Mouse (Mus musculus) kidney, embryonic 14.5 days (tissue): ENCODE data around the gene Hoxa1. TPM values are rescaled to one million over a fixed set of nuclear protein-coding genes. Genes with fewer than 3 reads are reported as not detected.

Source experiments
- ATAC-seq: fragments of 200-750 bp; cut with Nextera tagmentation; 2 replicates; pipeline ENCODE4 v1.8.0; 2017; ENCODE audit warnings: moderate number of reproducible peaks, mild to moderate bottlenecking, moderate TSS enrichment, moderate library complexity; ENCODE audit not compliant: low FRiP score, low TSS enrichment
- H3K27ac ChIP-seq: fragments of 300-500 bp; sonication (generic); 2 replicates; pipeline ENCODE4 v1.5.1; 2014; ENCODE audit warnings: low read depth, mild to moderate bottlenecking, low read length, moderate library complexity, mixed read lengths
- H3K27me3 ChIP-seq: fragments of 300-500 bp; sonication (generic); 2 replicates; pipeline ENCODE4 v1.6.1; 2014; ENCODE audit warnings: mild to moderate bottlenecking, low read length; ENCODE audit not compliant: control insufficient read depth, insufficient read depth
- H3K36me3 ChIP-seq: fragments of 300-500 bp; sonication (generic); 2 replicates; pipeline ENCODE4 v1.6.1; 2014; ENCODE audit warnings: low read length, mixed read lengths; ENCODE audit not compliant: control insufficient read depth, insufficient read depth
- H3K4me1 ChIP-seq: fragments of 300-500 bp; sonication (generic); 2 replicates; pipeline ENCODE4 v1.6.1; 2014; ENCODE audit warnings: low read length, mixed read lengths; ENCODE audit not compliant: control insufficient read depth, insufficient read depth
- H3K4me2 ChIP-seq: fragments of 300-500 bp; sonication (generic); replicated peaks from 2 replicates; pipeline ENCODE4 v1.6.1; 2014; ENCODE audit warnings: low read depth, mild to moderate bottlenecking, low read length
- H3K4me3 ChIP-seq: fragments of 300-500 bp; sonication (generic); 2 replicates; pipeline ENCODE4 v1.5.1; 2014; ENCODE audit warnings: mild to moderate bottlenecking, low read length
- H3K9ac ChIP-seq: fragments of 300-500 bp; sonication (generic); 2 replicates; pipeline ENCODE4 v1.6.1; 2014; ENCODE audit warnings: low read depth, mild to moderate bottlenecking, low read length, moderate library complexity
- H3K9me3 ChIP-seq: fragments of 300-500 bp; sonication (generic); 2 replicates; pipeline ENCODE4 v1.6.1; 2016; ENCODE audit warnings: low read length; ENCODE audit not compliant: control insufficient read depth
- WGBS: fragments of 180-500 bp; shearing (Covaris S2); extraction: QIAGEN DNeasy Blood & Tissue Kit; methylation state at CpG from one replicate; pipeline ENCODE4 v1.1.7; 2014; 5-methylcytosine and 5-hydroxymethylcytosine counted together
- polyA plus RNA-seq: library from polyadenylated mRNA; unstranded; fragments of >200 nt; fragmentation: Nextera tagmentation; extraction: Ambion mirVana; gene quantifications from 2 replicates; pipeline ENCODE4 v1.2.1, GENCODE M21; 2014

The Hoxa1 gene
- polyA plus RNA-seq, 1 experiment from 2014 or later, result 0.64 TPM

DNA sequence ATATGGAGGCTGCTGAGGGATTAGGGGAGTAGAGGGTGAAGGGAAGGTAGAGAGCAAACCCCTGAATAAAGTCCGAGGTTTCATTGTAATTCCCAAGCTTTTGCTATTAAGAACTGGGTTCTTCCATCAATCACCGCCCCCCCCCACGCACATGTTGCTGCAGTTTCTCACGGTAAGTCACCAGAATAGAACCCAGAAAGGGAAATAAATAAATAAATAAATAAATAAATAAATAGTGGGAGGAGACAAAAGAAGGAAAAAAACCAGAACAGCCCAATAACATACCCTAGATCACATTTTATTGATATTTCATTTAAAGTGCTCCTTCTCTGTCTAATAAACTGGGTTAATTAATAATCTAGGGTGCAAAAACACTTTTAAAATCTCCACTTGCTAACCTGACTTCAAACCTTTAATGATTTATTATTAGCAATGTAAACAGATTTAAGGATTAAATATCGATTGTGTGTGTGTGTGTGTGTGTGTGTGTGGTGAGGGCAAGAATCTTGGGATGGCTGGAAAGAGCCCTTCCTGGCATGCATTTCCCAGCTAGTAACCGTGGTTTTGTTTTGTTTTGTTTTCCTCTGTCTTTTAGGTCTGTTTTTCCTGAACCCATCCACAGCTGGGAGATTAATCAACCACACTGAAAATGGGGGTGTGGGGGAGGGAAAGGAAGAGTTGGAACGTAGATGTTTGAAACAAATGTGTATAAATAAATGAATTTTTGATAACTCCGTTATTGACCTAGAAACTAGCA, 3.4 kb upstream of the Hoxa1 start:
- peak overlapping the region; percentile 82 for H3K4me2 ChIP-seq
- H3K9me3 ChIP-seq, result no peaks in the 10 kb centered on the region
- H3K9ac ChIP-seq, result 0 out of 2 replicates have a peak overlapping the region, but pooled peaks have one; percentile 40
- H3K36me3 ChIP-seq, result no peaks in the 10 kb centered on the region
- H3K4me1 ChIP-seq, result peaks cover 66% of the 10 kb centered on the region
- H3K27me3 ChIP-seq, result peaks cover 8% of the 10 kb centered on the region
- peak overlapping the region; percentile 94 for H3K27ac ChIP-seq
- H3K4me3 ChIP-seq, result peak overlapping the region; percentile 66; the same call in 1 of the 2 replicates
- 7% methylated on average over 8 of the region's 8 CpGs for WGBS
- no peak for ATAC-seq

- peak; percentile 24; the same call in 1 of the 2 replicates for ATAC-seq
- Histone ChIP-seq H3K4me2 (peak overlapping the region; percentile 82), H3K9me3 (no peaks in the 10 kb centered on the region), H3K9ac (peak overlapping the region; percentile 60), H3K4me3 (peak overlapping the region; percentile 66), H3K36me3 (no peaks in the 10 kb centered on the region), H3K27me3 (peaks cover 16% of the 10 kb centered on the region), H3K27ac (peak overlapping the region; percentile 94), H3K4me1 (peaks cover 60% of the 10 kb centered on the region)
- WGBS, result 2% methylated on average over 30 of the region's 30 CpGs
These were observed 2.6 kb upstream of the Hoxa1 start for GRCm38 (mm10) chr6:52160511-52161335.

- ATAC-seq, result no peak
- Histone ChIP-seq H3K9ac (peak overlapping the region; percentile 60), H3K4me1 (peaks cover 54% of the 10 kb centered on the region), H3K4me3 (peak overlapping the region; percentile 66), H3K9me3 (no peaks in the 10 kb centered on the region), H3K36me3 (no peaks in the 10 kb centered on the region), H3K27ac (peak overlapping the region; percentile 94), H3K27me3 (peaks cover 22% of the 10 kb centered on the region), H3K4me2 (peak overlapping the region; percentile 82)
- 7% methylated on average over 9 of the region's 9 CpGs for WGBS
These were observed 1.9 kb upstream of the Hoxa1 start for GRCm38 (mm10) chr6:52159979-52160378.

- H3K4me3 ChIP-seq, result peak overlapping the region; percentile 66
- peak overlapping the region; percentile 71 for H3K9ac ChIP-seq
- no peaks in the 10 kb centered on the region for H3K36me3 ChIP-seq
- peak overlapping the region; percentile 83 for H3K27ac ChIP-seq
- H3K9me3 ChIP-seq, result no peaks in the 10 kb centered on the region
- WGBS, result 5% methylated on average over 12 of the region's 12 CpGs
- H3K4me1 ChIP-seq, result peaks cover 48% of the 10 kb centered on the region
- peaks cover 29% of the 10 kb centered on the region for H3K27me3 ChIP-seq
- peak; percentile 13; the same call in 1 of the 2 replicates for ATAC-seq
- H3K4me2 ChIP-seq, result peak overlapping the region; percentile 82
These were observed 1.1 kb upstream of the Hoxa1 start for GRCm38 (mm10) chr6:52159164-52159761.

DNA sequence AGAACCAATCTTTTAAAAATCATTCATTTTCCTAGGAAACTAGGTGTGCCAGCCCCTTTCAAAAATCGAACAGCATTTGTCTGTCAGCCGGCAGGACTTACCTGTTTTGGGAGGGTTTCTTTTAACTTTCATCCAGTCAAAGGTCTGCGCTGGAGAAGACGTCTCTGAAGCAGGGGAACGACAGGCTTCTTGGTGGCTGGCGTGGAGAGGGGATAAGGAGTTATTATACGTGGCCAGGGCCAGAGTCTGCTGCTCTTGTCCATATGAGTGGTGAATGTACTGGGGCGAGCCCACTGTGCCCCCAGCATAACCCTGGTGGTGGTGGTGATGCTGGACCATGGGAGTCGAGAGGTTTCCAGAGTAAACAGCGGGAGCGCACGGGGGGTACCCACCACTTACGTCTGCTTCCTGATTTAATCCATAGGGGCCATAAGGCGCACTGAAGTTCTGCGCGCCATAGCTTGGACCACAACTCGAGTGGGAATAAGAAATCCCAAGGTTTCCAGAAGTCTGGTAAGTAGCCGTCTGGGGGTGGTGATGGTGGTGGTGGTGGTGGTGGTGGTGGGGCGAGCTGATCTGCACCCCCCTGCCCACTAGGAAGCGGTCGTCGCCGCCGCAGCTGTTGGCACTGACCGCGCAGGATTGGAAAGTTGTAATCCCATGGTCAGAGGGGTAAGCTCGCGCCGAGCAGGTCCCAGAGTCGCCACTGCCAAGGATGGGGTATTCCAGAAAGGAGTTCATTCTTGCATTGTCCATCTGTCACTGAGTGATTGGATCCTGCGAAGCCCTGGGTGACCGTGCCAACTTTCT, 446 bp downstream of the Hoxa1 start:
- no peak overlapping the region for H3K27ac ChIP-seq
- peak overlapping the region; percentile 66 for H3K4me3 ChIP-seq
- no peaks in the 10 kb centered on the region for H3K9me3 ChIP-seq
- H3K4me1 ChIP-seq, result peaks cover 33% of the 10 kb centered on the region
- H3K36me3 ChIP-seq, result no peaks in the 10 kb centered on the region
- peak; percentile 0; the same call in 1 of the 2 replicates for ATAC-seq
- under 1% methylated on average over 32 of the region's 32 CpGs for WGBS
- peak overlapping the region; percentile 23; the same call in 1 of the 2 replicates for H3K9ac ChIP-seq
- peaks cover 38% of the 10 kb centered on the region for H3K27me3 ChIP-seq
- peak overlapping the region; percentile 82 for H3K4me2 ChIP-seq

DNA sequence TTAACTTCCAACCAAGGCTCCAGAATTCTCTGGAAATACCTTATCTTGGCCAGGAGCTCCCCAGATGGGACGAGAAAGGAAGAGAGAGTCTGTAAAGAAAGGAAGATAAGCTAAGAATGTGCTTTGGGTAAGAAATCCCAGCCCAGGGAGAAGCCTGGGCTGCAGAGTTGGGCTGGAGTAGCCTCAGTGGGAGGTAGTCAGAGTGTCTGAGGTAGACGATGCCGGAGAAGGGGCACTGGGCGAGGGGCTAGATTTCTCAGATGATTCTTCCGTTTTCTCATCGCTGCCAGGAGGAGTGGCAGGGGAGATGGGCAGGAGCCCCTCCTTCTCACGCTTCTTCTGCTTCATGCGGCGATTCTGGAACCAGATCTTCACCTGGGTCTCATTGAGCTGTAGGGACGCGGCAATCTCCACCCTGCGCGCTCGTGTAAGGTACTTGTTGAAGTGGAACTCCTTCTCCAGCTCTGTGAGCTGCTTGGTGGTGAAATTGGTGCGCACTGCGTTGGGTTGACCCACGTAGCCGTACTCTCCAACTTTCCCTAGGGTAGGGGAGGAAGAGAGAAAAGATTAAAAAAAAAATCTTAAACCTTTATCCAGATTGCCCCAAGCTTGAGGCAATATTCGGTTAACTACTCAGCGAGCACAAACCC, 1.4 kb downstream of the Hoxa1 start:
- peaks cover 48% of the 10 kb centered on the region for H3K27me3 ChIP-seq
- H3K4me2 ChIP-seq, result peak overlapping the region; percentile 15
- H3K9me3 ChIP-seq, result no peaks in the 10 kb centered on the region
- H3K4me3 ChIP-seq, result peak overlapping the region; percentile 7; the same call in 1 of the 2 replicates
- no peak overlapping the region for H3K27ac ChIP-seq
- ATAC-seq, result no peak
- H3K4me1 ChIP-seq, result peaks cover 24% of the 10 kb centered on the region
- H3K36me3 ChIP-seq, result no peaks in the 10 kb centered on the region
- 12% methylated on average over 20 of the region's 20 CpGs for WGBS
- H3K9ac ChIP-seq, result no peak overlapping the region

DNA sequence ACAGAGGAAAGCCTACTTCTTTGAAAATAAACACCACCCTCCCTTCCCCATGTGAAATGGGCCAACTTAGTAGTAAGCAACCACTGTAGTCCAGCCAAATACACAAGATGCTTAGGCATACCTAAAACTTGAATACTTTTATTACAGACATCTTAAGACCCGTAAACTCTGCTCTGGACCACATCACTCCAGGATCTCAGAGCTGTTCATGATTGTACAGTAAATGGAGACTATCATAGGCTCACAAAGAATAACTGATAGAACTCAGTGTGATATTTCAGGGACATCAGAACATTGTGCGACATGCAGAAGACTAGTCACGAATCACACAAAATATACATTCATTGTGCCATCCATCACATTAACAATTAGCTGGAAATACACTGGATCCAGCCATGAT, 2.6 kb downstream of the Hoxa1 start:
- 69% methylated on average over 3 of the region's 3 CpGs for WGBS
- Histone ChIP-seq H3K27ac (no peak overlapping the region), H3K4me2 (no peak overlapping the region), H3K4me1 (peaks cover 19% of the 10 kb centered on the region), H3K9me3 (no peaks in the 10 kb centered on the region), H3K36me3 (no peaks in the 10 kb centered on the region), H3K27me3 (peaks cover 51% of the 10 kb centered on the region), H3K9ac (no peak overlapping the region), H3K4me3 (no peak overlapping the region)
- no peak for ATAC-seq

DNA sequence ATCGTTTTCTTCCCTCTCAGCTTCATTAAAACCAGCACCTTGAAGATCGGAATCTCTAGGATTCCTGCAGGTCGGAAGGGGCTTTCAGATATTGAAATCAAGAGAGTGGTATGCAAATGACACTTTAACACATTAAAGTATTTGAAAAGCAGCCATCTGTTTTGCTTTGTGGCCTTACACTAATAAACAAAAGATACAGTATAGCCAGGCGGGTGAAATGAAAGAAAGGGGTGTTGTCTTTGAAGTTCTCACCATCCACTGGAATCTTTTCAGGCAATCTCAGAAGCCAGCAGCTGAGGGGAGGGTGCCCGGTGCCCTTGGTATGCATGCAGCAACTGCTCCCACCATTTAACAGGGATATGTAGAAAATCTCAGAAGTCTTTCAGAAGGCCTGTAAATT, 4.1 kb downstream of the Hoxa1 start:
- no peaks in the 10 kb centered on the region for H3K36me3 ChIP-seq
- no peak overlapping the region for H3K9ac ChIP-seq
- H3K9me3 ChIP-seq, result no peaks in the 10 kb centered on the region
- H3K27ac ChIP-seq, result no peak overlapping the region
- no peak overlapping the region for H3K4me3 ChIP-seq
- 44% methylated on average over 5 of the region's 5 CpGs for WGBS
- H3K4me1 ChIP-seq, result peaks cover 5% of the 10 kb centered on the region
- ATAC-seq, result no peak
- H3K4me2 ChIP-seq, result no peak overlapping the region
- H3K27me3 ChIP-seq, result peaks cover 56% of the 10 kb centered on the region
